Mouse (Mus musculus) WW6 (cell line): Measurements from ENCODE around the gene Cox5a.
A peak's percentile ranks its signal among the peaks of the same experiment; 100 is the strongest.

Source experiments
- DNase-seq: peaks from one replicate; pipeline ENCODE4 v3.0.0-alpha.2; 2013; ENCODE audit warnings: low read depth, low spot score

Cox5a gene

DNA sequence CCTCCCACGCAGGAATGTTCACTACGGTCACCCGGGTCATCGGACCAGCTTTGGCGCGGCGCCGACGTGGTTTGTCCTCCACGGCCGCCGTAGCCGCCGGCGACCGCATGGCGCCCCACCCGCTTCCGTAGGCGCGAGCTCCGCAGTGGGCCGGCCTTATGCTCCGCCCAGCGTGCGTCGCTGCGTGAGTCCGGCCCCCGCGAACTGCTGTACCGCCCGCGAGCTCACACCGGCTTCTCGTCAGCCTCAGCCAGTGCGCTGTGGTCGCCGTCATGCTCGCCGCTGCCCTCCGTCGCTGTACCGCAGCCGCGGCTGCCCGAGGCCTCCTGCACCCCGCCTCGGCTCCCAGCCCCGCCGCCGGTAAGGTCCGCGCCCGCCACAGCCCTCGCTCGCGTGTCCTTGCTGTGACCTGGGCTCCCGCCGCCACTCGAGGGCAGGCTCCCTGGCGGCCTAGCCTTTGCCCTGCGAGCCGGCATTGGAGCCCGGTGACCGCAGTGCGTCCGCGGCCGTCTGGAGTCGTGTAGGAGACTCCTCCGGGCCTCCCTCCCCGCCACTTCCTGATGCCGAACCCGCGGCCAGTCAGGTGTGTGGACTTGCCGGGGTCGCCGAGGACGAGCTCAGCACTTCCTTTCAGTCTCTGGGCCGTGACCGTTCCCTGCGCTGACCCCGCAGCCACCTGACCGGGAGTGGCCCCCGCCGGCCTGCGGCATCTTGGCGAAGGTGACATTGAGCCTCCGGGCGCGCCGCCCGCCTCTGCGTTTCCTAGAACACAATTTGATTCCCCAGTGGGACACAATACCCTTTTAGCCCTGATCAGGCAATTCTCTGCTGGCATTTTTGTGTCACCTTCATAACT, at the start of gene Cox5a:
Gene Cox5a, plus strand, starts transcription at position 219 of the 856 bp plus-strand sequence.
- peak; percentile 83 for DNase-seq

GRCm38 (mm10) chr9:57485774-57486173, 35.3 kb upstream of the Cox5a start:
- no peak for DNase-seq

DNA sequence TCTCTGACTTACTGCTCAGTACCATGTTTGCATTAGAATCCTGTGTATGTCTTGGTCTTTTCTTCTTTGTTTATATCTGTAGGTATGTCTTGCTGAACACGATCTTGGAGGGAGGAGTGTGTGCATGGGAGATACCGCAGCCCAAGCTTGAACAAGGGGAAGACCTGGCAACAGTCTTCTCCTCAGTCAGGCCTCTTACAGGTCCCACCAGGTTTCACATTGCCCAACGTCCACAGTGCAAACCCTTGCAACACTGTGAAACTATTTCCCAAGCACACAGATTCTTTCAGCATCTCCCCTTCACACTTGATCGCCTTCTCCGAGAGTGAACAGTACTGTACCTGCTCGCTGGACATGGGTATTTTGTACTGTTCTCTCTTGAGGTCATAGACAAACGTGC, 33.3 kb upstream of the Cox5a start:
- no peak for DNase-seq

GRCm38 (mm10) chr9:57493532-57493931, 27.5 kb upstream of the Cox5a start:
- no peak for DNase-seq

- no peak for DNase-seq
Measured at GRCm38 (mm10) chr9:57494970-57495369, 26.1 kb upstream of the Cox5a start.

DNA sequence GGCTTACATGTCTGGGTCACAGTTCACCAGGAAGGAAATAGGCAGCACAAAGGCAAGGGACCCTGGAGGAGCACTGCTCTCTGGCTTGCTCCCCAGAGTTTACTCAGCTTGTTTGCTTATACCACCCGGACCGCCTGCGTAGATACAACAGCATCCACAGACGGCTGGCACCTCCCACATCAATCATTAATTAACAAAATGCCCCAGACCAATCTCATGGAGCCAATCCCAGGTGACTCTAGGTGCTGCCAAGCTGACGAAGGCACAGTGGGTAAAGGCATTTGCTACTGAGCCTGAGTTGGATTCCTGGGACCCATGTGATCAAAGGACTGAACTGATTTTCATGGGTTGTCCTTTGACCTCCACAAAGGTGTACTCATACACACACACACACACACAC, 23.8 kb upstream of the Cox5a start:
- DNase-seq: no peak

DNA sequence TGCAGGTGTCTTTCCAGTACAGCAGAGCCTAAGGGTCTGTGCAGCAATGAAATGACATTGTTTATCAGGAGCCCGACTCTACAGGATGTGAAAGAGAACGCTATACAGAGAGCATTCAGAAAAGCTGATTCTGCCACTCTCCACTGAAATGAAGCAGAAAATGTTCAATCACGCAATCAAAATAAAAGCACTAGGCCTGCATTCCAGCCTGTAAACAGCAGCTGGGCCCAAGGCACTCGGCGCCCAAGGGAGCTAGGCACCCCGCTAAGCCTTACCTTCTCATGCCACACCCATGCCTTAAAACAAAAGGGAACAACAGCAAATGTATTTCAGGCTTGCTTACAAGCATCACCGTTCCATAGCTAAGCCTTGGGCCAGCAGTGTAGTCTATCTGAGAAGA, 22.5 kb upstream of the Cox5a start:
- no peak for DNase-seq

DNA sequence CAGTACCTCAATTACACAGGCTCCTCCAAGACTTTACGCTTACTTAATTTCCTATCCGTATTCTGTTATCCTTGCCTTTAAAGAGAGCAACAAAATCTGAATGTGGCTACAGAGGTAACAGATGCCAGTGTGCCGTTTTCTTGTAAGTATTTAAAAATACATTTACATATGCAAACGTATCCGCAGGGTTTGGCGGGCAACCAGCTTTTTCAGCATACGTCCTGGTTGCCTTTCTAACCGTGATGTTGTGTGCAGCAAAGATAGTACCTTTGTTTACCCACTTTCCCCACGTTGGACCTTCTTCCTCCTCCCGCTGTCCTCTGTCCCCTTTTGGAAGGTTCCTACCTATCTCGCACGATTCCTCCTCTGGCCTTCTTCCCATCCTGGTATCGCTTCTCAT, 19.6 kb upstream of the Cox5a start:
- DNase-seq: no peak

- DNase-seq: no peak
Measured at GRCm38 (mm10) chr9:57501861-57502260, 19.2 kb upstream of the Cox5a start.

DNA sequence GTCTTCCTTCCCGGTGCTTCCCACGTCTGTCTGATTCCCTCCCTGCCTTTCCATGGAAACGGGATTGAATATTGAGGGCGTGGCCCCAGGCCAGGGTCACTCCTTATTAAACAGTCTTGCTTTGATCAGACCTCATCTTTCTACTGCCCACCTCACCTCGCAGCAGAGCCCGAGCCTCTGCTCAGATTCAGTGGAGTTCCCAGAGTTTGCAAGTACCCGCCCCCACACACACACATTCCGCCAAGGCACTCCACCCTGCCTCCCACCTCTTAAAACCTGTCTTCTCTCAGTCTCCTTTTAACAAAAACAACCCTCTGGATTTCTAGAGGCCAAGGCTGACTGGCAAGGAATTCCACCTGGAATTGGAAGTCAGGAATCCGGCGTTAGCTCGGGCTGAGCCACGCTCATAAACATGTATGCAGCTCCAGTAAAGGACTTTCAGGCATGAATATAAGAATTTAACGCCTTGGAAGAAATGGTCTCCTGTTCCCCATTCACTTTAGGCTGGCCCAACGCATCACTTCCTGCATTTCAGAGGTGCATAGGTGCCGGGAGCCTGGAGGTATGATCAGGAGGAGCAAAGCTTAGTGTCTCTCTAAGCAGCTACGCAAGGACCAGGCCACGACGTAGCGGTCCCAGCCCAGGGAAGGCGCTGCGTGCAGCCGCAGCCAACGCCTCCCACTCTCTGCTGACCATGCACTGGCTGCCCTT, 18.0 kb upstream of the Cox5a start:
- no peak for DNase-seq

- DNase-seq: no peak
Measured at GRCm38 (mm10) chr9:57503622-57504380, 17.3 kb upstream of the Cox5a start, which contains the start of gene Rpp25. Gene Rpp25, plus strand, starts transcription at chr9:57504026.

GRCm38 (mm10) chr9:57504381-57504700, 16.7 kb upstream of the Cox5a start:
- DNase-seq: no peak

DNA sequence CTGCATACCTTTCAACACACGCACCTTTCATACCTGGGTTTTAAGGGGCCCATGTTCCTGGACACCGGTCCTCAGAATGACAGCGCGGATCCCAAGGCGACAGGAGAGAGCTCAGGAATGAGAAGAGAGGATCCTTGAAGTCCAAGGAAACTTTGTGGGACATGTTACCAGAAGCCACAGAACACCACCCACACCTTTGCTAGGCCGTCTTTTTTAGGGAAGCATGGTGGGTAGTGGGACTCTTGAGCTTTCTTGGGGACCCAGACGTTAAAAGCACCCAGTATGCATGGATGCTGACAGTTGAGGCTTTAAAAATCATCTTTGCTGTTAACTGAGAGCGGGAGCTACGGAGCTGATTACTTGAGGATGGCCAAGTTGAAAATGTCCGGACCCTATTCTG, 16.2 kb upstream of the Cox5a start:
- DNase-seq: no peak

DNA sequence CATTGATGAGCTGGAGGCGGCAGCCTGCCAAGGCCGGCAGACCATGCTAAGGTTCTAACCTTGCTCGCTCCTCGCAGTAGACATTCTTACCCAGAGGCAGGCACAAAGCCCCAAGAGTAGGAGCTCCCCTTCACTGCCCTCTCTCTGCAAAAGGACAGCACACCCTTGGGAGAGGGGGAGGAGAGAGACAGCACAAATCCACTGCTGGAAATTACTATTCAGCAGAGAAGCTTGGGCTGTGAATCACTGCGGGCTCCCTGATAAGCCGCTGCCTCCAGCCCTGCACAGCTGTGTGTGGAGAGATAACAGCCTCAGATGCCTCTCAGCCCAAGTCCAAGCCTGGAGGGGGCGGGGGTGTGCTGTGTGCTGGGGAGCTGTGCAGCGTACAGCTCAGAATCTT, 15.4 kb upstream of the Cox5a start:
- no peak for DNase-seq

GRCm38 (mm10) chr9:57510577-57510976, 10.5 kb upstream of the Cox5a start:
- DNase-seq: no peak

GRCm38 (mm10) chr9:57517113-57517512, 4.0 kb upstream of the Cox5a start:
- DNase-seq: no peak

DNA sequence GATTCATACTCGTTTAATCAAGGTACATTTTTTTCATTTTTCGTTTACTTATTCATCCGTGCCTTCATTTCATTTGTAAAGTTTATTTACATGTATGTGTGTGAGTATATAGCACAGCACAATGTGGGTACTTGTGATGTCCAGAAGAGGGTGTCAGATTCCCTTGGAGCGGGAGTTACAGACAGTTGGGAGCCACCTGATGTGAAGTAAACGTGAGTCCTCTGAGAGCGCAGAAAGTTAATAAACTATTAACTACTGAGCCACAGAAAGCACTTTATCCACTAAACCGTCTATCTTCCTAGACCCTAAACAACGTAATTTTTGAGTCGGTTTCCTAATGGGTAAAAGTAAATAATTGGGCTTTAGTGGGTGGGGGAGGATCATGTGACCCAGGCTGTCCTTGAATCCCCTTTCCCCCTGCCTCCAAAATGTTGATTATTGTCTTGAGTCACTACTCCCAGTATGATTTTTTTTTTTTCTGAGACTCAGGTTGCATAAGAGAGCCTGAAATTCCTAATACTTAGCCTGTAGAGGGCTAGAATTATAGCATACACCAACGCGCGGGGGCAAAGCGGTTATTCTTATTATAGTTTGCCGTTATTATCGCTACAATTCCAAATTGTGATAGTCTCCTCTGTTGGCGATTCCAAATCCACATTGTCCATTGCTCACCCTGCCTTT, 559 bp upstream of the Cox5a start:
- DNase-seq: no peak

DNA sequence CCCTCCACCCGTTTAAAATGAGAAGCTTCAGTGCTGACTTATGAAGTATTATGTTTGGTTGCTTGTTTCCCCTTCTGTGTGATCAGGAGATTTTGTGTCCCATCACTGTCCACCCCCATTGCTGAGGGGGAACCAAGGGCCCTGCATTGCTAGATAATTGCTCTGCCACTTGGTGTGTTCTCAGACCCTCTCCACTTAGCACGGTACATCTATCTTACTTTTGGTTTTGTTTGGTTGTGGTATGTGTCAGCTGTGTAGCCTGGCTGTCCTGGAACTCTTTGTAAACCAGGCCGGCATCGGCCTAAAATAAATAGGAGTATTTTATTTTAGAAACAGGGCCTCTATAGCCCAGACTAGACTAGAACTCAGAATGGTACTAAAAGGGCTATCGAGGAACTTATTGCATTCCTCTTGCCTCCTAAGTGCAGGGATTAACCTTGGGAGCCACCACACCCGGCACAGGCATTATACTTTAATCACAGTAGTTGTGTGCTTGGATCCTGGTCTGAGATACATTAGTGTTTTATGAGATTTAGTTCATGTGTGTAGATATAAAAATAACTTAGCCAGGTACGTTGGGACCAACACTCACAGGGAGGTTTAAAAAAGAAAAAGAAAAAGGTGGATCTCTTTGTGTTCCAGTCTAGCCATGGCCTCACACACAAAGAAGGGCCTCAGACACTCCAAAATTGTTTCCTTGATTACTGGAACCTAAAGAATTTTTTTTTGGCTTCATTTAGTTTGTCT, 1.2 kb downstream of the Cox5a start:
- DNase-seq: no peak

GRCm38 (mm10) chr9:57522861-57523246, 1.8 kb downstream of the Cox5a start:
- DNase-seq: no peak

DNA sequence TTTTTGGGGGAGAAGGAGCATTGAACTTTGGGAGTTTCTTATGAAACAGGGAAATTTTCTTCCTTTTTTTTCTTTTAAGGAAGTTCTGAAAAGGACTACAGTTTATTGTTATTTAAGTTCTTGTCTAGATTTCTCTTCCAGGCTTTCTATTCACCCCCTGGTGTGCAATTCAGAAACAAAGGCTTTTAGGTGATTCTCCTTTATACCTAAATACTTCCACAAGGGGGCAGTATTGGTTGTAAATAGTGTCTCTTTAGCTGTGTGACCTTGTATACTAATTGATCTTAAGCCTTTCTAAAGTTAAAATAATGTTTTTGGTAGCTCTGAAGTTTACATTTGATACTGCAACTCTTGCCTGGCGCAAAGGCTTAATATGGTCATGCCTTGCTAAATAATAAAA, 2.7 kb downstream of the Cox5a start:
- DNase-seq: no peak

DNA sequence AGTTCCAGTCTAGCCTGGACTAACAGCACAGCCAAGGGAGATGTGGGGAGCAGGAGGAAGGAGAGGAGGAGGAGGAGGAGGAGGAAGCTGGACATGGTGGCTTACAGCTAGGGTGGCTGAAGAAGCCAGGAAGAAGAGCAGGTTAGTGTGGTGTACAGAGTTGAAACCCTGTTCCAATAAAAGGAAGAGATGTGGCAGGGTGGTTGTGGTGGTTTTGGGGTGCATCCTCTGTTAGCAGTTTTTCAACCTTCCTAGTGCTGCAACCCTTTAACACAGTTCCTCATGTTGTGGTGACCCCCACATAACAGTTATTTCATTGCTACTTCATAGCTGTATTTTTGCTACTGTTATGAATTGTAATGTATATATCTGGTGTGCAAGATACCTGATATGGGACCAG, 3.4 kb downstream of the Cox5a start:
- no peak for DNase-seq
